Mouse (Mus musculus) limb, embryonic 12.5 days (tissue): Measurements from ENCODE around the gene Wnt2. TPM values are rescaled to one million over a fixed set of nuclear protein-coding genes. Genes with fewer than 3 reads are reported as not detected.
A peak's percentile ranks its signal among the peaks of the same experiment; 100 is the strongest.

Source experiments
- ATAC-seq: fragments of 200-750 bp; cut with Nextera tagmentation; 2 replicates; pipeline ENCODE4 v1.8.0; 2017; ENCODE audit warnings: low read depth, moderate TSS enrichment; ENCODE audit not compliant: insufficient number of reproducible peaks, insufficient read depth, low FRiP score, low TSS enrichment
- H3K27ac ChIP-seq: fragments of 300-500 bp; sonication (generic); 2 replicates; pipeline ENCODE4 v1.5.1; 2016; ENCODE audit warnings: mild to moderate bottlenecking, moderate library complexity
- H3K27me3 ChIP-seq: fragments of 300-500 bp; sonication (generic); 2 replicates; pipeline ENCODE4 v1.6.1; 2016; ENCODE audit warnings: mild to moderate bottlenecking, moderate library complexity
- H3K36me3 ChIP-seq: fragments of 300-500 bp; sonication (generic); 2 replicates; pipeline ENCODE4 v1.6.1; 2016; ENCODE audit warnings: mild to moderate bottlenecking, moderate library complexity
- H3K4me1 ChIP-seq: fragments of 300-500 bp; sonication (generic); replicated peaks from 2 replicates; pipeline ENCODE4 v1.6.1; 2016
- H3K4me2 ChIP-seq: fragments of 300-500 bp; sonication (generic); 2 replicates; pipeline ENCODE4 v1.6.1; 2016; ENCODE audit warnings: mild to moderate bottlenecking, moderate library complexity
- H3K4me3 ChIP-seq: fragments of 300-500 bp; sonication (generic); replicated peaks from 2 replicates; pipeline ENCODE4 v1.5.1; 2016; ENCODE audit warnings: mild to moderate bottlenecking
- H3K9ac ChIP-seq: fragments of 300-500 bp; sonication (generic); replicated peaks from 2 replicates; pipeline ENCODE4 v1.6.1; 2016; ENCODE audit warnings: mild to moderate bottlenecking, moderate library complexity
- H3K9me3 ChIP-seq: fragments of 300-500 bp; sonication (generic); 2 replicates; pipeline ENCODE4 v1.6.1; 2016; ENCODE audit warnings: mild to moderate bottlenecking, moderate library complexity
- WGBS: fragments of 180-500 bp; shearing (Covaris S2); methylation state at CpG from one replicate; pipeline ENCODE4 v1.1.7; 2016; 5-methylcytosine and 5-hydroxymethylcytosine counted together
- polyA plus RNA-seq: library from polyadenylated mRNA; unstranded; fragments of >200 nt; fragmentation: Nextera tagmentation; extraction: Ambion mirVana; gene quantifications from 2 replicates; pipeline ENCODE4 v1.2.1, GENCODE M21; 2016

Wnt2 gene
- polyA plus RNA-seq: 2.1 TPM in 2 replicates

- Histone ChIP-seq H3K9me3 (no peaks in the 10 kb centered on the region), H3K4me2 (peak within 1 kb of the TSS; percentile 96), H3K27me3 (peaks cover 47% of the 10 kb centered on the region), H3K27ac (no peak within 1 kb of the TSS), H3K36me3 (no peaks in the 10 kb centered on the region), H3K4me1 (peaks cover 21% of the 10 kb centered on the region), H3K4me3 (peak within 1 kb of the TSS; percentile 55), H3K9ac (peak within 1 kb of the TSS; percentile 53)
- WGBS: 1% methylated on average over 47 of the region's 47 CpGs
- no peak; the same call in 1 of the 2 replicates for ATAC-seq
Observed at GRCm38 (mm10) chr6:18029746-18030656, at the start of gene Wnt2. TSS of gene Wnt2 (minus strand) at chr6:18030585.

- no peak overlapping the region for H3K4me3 ChIP-seq
- 37% methylated on average over 1 of the region's 1 CpGs for WGBS
- H3K27ac ChIP-seq: no peak overlapping the region
- peaks cover 7% of the 10 kb centered on the region; the same call in 1 of the 2 replicates for H3K4me1 ChIP-seq
- no peak for ATAC-seq
- no peak overlapping the region for H3K9ac ChIP-seq
- no peak overlapping the region for H3K4me2 ChIP-seq
- no peaks in the 10 kb centered on the region for H3K36me3 ChIP-seq
- no peaks in the 10 kb centered on the region for H3K27me3 ChIP-seq
- no peaks in the 10 kb centered on the region for H3K9me3 ChIP-seq
Observed at GRCm38 (mm10) chr6:18078615-18079014, 48.2 kb upstream of the Wnt2 start.

GRCm38 (mm10) chr6:18076986-18077385 is 46.6 kb upstream of the Wnt2 start:
- 76% methylated on average over 7 of the region's 7 CpGs for WGBS
- H3K4me2 ChIP-seq: no peak overlapping the region
- H3K9me3 ChIP-seq: no peaks in the 10 kb centered on the region
- no peak overlapping the region for H3K27ac ChIP-seq
- H3K27me3 ChIP-seq: no peaks in the 10 kb centered on the region
- H3K36me3 ChIP-seq: no peaks in the 10 kb centered on the region
- H3K4me3 ChIP-seq: no peak overlapping the region
- ATAC-seq: no peak
- no peak overlapping the region for H3K9ac ChIP-seq
- H3K4me1 ChIP-seq: peaks cover 7% of the 10 kb centered on the region; the same call in 1 of the 2 replicates

- Histone ChIP-seq H3K36me3 (no peaks in the 10 kb centered on the region), H3K4me1 (peaks cover 7% of the 10 kb centered on the region; the same call in 1 of the 2 replicates), H3K27ac (no peak overlapping the region), H3K4me2 (no peak overlapping the region), H3K9ac (no peak overlapping the region), H3K27me3 (no peaks in the 10 kb centered on the region), H3K4me3 (no peak overlapping the region), H3K9me3 (no peaks in the 10 kb centered on the region)
- ATAC-seq: no peak
- WGBS: 37% methylated on average over 5 of the region's 5 CpGs
Observed at GRCm38 (mm10) chr6:18076577-18076976, 46.2 kb upstream of the Wnt2 start.

- H3K27ac ChIP-seq: no peak overlapping the region
- H3K4me1 ChIP-seq: no peaks in the 10 kb centered on the region
- no peaks in the 10 kb centered on the region for H3K9me3 ChIP-seq
- no peak overlapping the region for H3K4me3 ChIP-seq
- ATAC-seq: no peak
- H3K4me2 ChIP-seq: no peak overlapping the region
- H3K27me3 ChIP-seq: no peaks in the 10 kb centered on the region
- H3K9ac ChIP-seq: no peak overlapping the region
- no peaks in the 10 kb centered on the region for H3K36me3 ChIP-seq
- WGBS: 97% methylated on average over 4 of the region's 4 CpGs
Observed at GRCm38 (mm10) chr6:18057899-18058298, 27.5 kb upstream of the Wnt2 start.

- 77% methylated on average over 5 of the region's 5 CpGs for WGBS
Observed at GRCm38 (mm10) chr6:18051702-18052101, 21.3 kb upstream of the Wnt2 start.

GRCm38 (mm10) chr6:18044299-18044698 is 13.9 kb upstream of the Wnt2 start:
- WGBS: 83% methylated on average over 4 of the region's 4 CpGs
- Histone ChIP-seq H3K27ac (no peak overlapping the region), H3K4me1 (no peaks in the 10 kb centered on the region), H3K4me2 (no peak overlapping the region), H3K4me3 (no peak overlapping the region), H3K36me3 (no peaks in the 10 kb centered on the region), H3K9me3 (peaks cover 4% of the 10 kb centered on the region; the same call in 1 of the 2 replicates), H3K27me3 (no peaks in the 10 kb centered on the region), H3K9ac (no peak overlapping the region)
- ATAC-seq: no peak

More at GRCm38 (mm10) chr6:18051702-18052101, 21.3 kb upstream of the Wnt2 start:
- Histone ChIP-seq H3K27me3 (no peaks in the 10 kb centered on the region), H3K36me3 (no peaks in the 10 kb centered on the region), H3K4me3 (no peak overlapping the region), H3K4me2 (no peak overlapping the region), H3K9ac (no peak overlapping the region), H3K9me3 (peaks cover 4% of the 10 kb centered on the region; the same call in 1 of the 2 replicates), H3K27ac (no peak overlapping the region), H3K4me1 (no peaks in the 10 kb centered on the region)
- ATAC-seq: no peak

GRCm38 (mm10) chr6:18043172-18043571 is 12.8 kb upstream of the Wnt2 start:
- Histone ChIP-seq H3K27me3 (no peaks in the 10 kb centered on the region), H3K9me3 (no peaks in the 10 kb centered on the region), H3K27ac (no peak overlapping the region), H3K9ac (no peak overlapping the region), H3K4me1 (no peaks in the 10 kb centered on the region), H3K4me2 (no peak overlapping the region), H3K4me3 (no peak overlapping the region), H3K36me3 (no peaks in the 10 kb centered on the region)
- ATAC-seq: no peak
- WGBS: 82% methylated on average over 5 of the region's 5 CpGs

GRCm38 (mm10) chr6:18032271-18032670 is 1.9 kb upstream of the Wnt2 start:
- Histone ChIP-seq H3K4me1 (peaks cover 21% of the 10 kb centered on the region), H3K4me2 (peak overlapping the region; percentile 96), H3K4me3 (peak overlapping the region; percentile 55), H3K9ac (no peak overlapping the region), H3K27me3 (peaks cover 47% of the 10 kb centered on the region), H3K9me3 (no peaks in the 10 kb centered on the region), H3K36me3 (no peaks in the 10 kb centered on the region), H3K27ac (no peak overlapping the region)
- 14% methylated on average over 6 of the region's 6 CpGs for WGBS
- no peak for ATAC-seq

GRCm38 (mm10) chr6:18031509-18032010 is 1.2 kb upstream of the Wnt2 start:
- H3K9ac ChIP-seq: peak overlapping the region; percentile 51; the same call in 1 of the 2 replicates
- ATAC-seq: peak; percentile 48; the same call in 1 of the 2 replicates
- H3K27me3 ChIP-seq: peaks cover 47% of the 10 kb centered on the region
- H3K4me2 ChIP-seq: peak overlapping the region; percentile 96
- peaks cover 21% of the 10 kb centered on the region for H3K4me1 ChIP-seq
- H3K27ac ChIP-seq: no peak overlapping the region
- no peaks in the 10 kb centered on the region for H3K36me3 ChIP-seq
- H3K4me3 ChIP-seq: peak overlapping the region; percentile 55
- 2% methylated on average over 29 of the region's 29 CpGs for WGBS
- H3K9me3 ChIP-seq: no peaks in the 10 kb centered on the region

GRCm38 (mm10) chr6:18030868-18031508 is 603 bp upstream of the Wnt2 start:
- ATAC-seq: peak; percentile 22; the same call in 1 of the 2 replicates
- Histone ChIP-seq H3K4me1 (peaks cover 21% of the 10 kb centered on the region), H3K27me3 (peaks cover 47% of the 10 kb centered on the region), H3K9me3 (no peaks in the 10 kb centered on the region), H3K4me2 (peak overlapping the region; percentile 96), H3K4me3 (peak overlapping the region; percentile 55), H3K9ac (0 out of 2 replicates have a peak overlapping the region, but pooled peaks have one; percentile 51), H3K27ac (no peak overlapping the region), H3K36me3 (no peaks in the 10 kb centered on the region)
- WGBS: 7% methylated on average over 12 of the region's 12 CpGs
